Mouse (Mus musculus) ES-E14 (cell line): Measurements from ENCODE around the gene Bad. TPM values are rescaled to one million over a fixed set of nuclear protein-coding genes. Genes with fewer than 3 reads are reported as not detected.
A peak's percentile ranks its signal among the peaks of the same experiment; 100 is the strongest.

Experiments
- DNase-seq: peaks from one replicate; pipeline ENCODE4 v3.0.0-alpha.2; 2013; ENCODE audit warnings: low read depth, low spot score
- H3K27ac ChIP-seq: 2 replicates; pipeline ENCODE4 v1.5.1; 2012; ENCODE audit warnings: low read depth, mild to moderate bottlenecking, low read length, moderate library complexity, mixed read lengths; ENCODE audit not compliant: poor library complexity, insufficient read depth, severe bottlenecking
- H3K36me3 ChIP-seq: 2 replicates; pipeline ENCODE4 v1.6.1; 2012; ENCODE audit warnings: mild to moderate bottlenecking, low read length, moderate library complexity, mixed read lengths; ENCODE audit not compliant: control insufficient read depth, poor library complexity, insufficient read depth, severe bottlenecking
- H3K4me1 ChIP-seq, 2 experiments: fragments of 150-350 bp in 1 of 2; sonication (generic) in 1 of 2; 2 replicates each; pipeline ENCODE4 v1.6.1; 2012; ENCODE audit warnings: low read length in 2 of 2, mild to moderate bottlenecking in 1 of 2, mixed read lengths in 1 of 2; ENCODE audit not compliant: control insufficient read depth in 2 of 2, insufficient read depth in 2 of 2, poor library complexity in 1 of 2
- H3K4me3 ChIP-seq, 2 experiments: fragments of 150-350 bp in 1 of 2; sonication (generic) in 1 of 2; 2 replicates each; pipeline ENCODE4 v1.5.1; 2012; ENCODE audit warnings: low read length in 2 of 2, low read depth in 1 of 2, mild to moderate bottlenecking in 1 of 2, mixed read lengths in 1 of 2; ENCODE audit not compliant: insufficient read depth in 1 of 2, poor library complexity in 1 of 2, severe bottlenecking in 1 of 2
- H3K9ac ChIP-seq: 2 replicates; pipeline ENCODE4 v1.6.1; 2012; ENCODE audit warnings: low read depth, mild to moderate bottlenecking, low read length, mixed read lengths; ENCODE audit not compliant: poor library complexity, insufficient read depth, severe bottlenecking
- H3K9me3 ChIP-seq: fragments of 150-350 bp; sonication (generic); 2 replicates; pipeline ENCODE4 v1.6.1; 2012; ENCODE audit warnings: low read depth, mild to moderate bottlenecking, low read length; ENCODE audit not compliant: control insufficient read depth, insufficient read depth
- CHD2 ChIP-seq: IDR thresholded peaks from 2 replicates; pipeline ENCODE4 v1.6.1; 2014; ENCODE audit warnings: mild to moderate bottlenecking, low read depth, low read length, inconsistent platforms
- HCFC1 ChIP-seq: IDR thresholded peaks from 2 replicates; pipeline ENCODE4 v1.6.1; 2012; ENCODE audit warnings: low read length, inconsistent platforms, borderline replicate concordance; ENCODE audit not compliant: insufficient read depth
- MAFK ChIP-seq: IDR thresholded peaks from 2 replicates; pipeline ENCODE4 v1.6.1; 2014; ENCODE audit warnings: mild to moderate bottlenecking, low read depth, low read length, inconsistent platforms; ENCODE audit not compliant: insufficient read depth
- ZC3H11A ChIP-seq: IDR thresholded peaks from 2 replicates; pipeline ENCODE4 v1.6.1; 2012; ENCODE audit warnings: low read depth, mild to moderate bottlenecking, inconsistent platforms, low read length, borderline replicate concordance
- ZNF384 ChIP-seq: IDR thresholded peaks from 2 replicates; pipeline ENCODE4 v1.6.1; 2012; ENCODE audit warnings: low read depth, low read length, inconsistent platforms
- in situ Hi-C, 2 experiments: fragments of 600-800 bp; cut with MboI; formaldehyde crosslinking; loops; one replicate each; pipeline ENCODE4 v1.15.1; 2025; ENCODE audit warnings: low sequenced_read_pairs in 2 of 2, inconsistent platforms in 1 of 2; ENCODE audit not compliant: unreplicated experiment in 2 of 2
- total RNA-seq: library from RNA; depleted of rRNA; stranded (reverse); fragments of 300-350 nt; gene quantifications from 2 replicates; pipeline ENCODE4 v1.2.3, GENCODE M21; 2012

The Bad gene
- total RNA-seq, 1 experiment, result 22.9 TPM

DNA sequence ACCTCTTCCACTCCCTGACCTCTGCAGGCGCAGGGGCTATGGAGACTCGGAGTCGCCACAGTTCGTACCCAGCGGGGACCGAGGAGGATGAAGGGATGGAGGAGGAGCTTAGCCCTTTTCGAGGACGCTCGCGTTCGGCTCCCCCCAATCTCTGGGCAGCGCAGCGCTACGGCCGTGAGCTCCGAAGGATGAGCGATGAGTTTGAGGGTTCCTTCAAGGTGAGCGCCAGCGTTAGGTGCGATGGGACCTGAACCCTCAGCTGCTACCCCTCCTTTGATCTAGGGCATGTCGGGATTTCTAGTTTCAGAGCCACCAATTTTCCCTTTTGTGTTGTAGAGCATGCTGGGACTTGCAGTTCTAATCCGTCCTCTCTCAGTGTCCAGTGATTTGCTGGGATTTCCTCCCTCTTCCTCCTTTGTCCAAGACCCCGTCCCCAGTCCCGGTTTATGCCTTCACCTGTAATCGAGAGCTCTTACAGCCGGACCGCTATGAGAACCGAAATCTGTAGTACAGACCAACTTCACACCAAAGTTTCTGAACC lies 9.0 kb downstream of the Bad start:
- peaks cover 18% of the 10 kb centered on the region for H3K36me3 ChIP-seq
- in situ Hi-C loops, result no loop called here
- TF ChIP-seq HCFC1, result peak; percentile 85
- TF ChIP-seq ZNF384, result no peak
- peaks cover 0 to 22% of the 10 kb centered on the region in 2 experiments; a peak in 3 of 4 replicates for H3K4me1 ChIP-seq
- DNase-seq, result no peak
- no peaks in the 10 kb centered on the region for H3K9me3 ChIP-seq
- H3K9ac ChIP-seq, result peak overlapping the region; percentile 81
- H3K4me3 ChIP-seq, result peak overlapping the region; percentile 80
- peak overlapping the region; percentile 79; the same call in 1 of the 2 replicates for H3K27ac ChIP-seq

DNA sequence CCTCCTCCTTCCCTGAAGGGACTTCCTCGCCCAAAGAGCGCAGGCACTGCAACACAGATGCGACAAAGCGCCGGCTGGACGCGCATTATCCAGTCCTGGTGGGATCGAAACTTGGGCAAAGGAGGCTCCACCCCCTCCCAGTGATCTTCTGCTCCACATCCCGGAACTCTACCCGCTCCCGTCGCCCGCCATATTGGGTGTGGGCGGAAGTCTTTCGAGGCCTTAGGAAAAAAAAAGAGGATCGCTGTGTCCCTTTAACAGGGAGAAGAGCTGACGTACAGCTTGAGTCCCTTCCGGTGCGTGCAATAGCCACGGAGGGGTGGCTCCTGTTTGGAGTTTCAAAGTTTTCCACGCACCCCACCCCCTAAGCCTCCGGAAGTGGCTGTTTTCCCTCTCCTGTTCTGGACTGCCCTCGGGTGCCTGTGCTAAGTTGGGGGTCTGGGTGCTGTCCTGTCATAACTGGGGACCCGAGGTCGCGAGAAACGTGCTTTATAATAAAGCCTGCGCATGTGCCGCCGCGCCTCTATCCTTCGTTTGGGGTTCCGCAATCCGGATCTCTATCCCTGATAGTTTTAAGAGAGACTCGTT lies 9.8 kb downstream of the Bad start:
- TF ChIP-seq ZNF384 (peak; percentile 96), ZC3H11A (no peak), CHD2 (no peak), HCFC1 (peak; percentile 87), MAFK (no peak)
- Histone ChIP-seq H3K4me1 (peaks cover 0 to 25% of the 10 kb centered on the region in 2 experiments; a peak in 3 of 4 replicates), H3K9me3 (no peaks in the 10 kb centered on the region), H3K4me3 (peak overlapping the region; percentile 80), H3K27ac (peak overlapping the region; percentile 91), H3K36me3 (peaks cover 22% of the 10 kb centered on the region), H3K9ac (peak overlapping the region; percentile 82)
- in situ Hi-C loops, result no loop called here
- peak; percentile 80 for DNase-seq

DNA sequence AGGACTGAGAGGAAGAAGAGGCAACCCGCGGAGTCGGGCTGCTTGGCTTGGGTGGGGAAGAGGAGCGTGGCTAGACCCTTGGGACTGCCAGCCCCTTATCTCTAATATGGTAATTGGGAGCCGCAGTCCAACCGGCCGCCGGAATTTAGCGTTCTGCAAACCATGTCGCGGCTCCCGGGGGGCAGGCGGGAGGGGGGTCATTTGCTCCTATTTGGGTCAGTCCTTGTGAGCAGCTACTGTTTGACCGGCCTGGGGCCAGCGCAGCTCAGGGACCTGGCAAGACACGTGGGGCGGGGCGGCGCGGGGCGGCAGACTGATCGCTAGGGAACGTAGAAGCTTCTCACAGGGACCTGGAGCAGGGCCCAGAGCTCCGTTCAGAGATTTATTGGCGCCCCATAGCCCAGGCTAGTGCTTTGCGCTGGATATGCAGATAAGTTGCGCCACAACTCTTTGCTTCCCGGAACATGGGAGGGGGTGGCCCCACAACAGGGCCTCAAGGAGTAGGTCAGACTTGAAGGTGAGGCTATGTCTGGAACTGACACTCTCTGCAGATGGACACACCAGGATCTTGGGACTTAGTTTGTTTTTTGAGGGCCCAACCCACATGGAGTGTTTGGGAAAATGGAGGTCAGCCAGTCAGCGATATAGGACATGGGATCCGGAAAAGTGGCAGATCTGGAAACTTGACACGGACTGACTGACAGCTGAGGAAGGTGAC lies 10.5 kb downstream of the Bad start:
- Histone ChIP-seq H3K4me3 (peak overlapping the region; percentile 80), H3K4me1 (peaks cover 0 to 24% of the 10 kb centered on the region in 2 experiments; a peak in 3 of 4 replicates), H3K9ac (peak overlapping the region; percentile 82), H3K9me3 (no peaks in the 10 kb centered on the region), H3K36me3 (peaks cover 29% of the 10 kb centered on the region), H3K27ac (peak overlapping the region; percentile 91)
- in situ Hi-C loops, result no loop called here
- DNase-seq, result no peak
- no peak for TF ChIP-seq HCFC1
- TF ChIP-seq ZNF384, result no peak
- TF ChIP-seq MAFK, result no peak
- TF ChIP-seq CHD2, result no peak
- no peak for TF ChIP-seq ZC3H11A

DNA sequence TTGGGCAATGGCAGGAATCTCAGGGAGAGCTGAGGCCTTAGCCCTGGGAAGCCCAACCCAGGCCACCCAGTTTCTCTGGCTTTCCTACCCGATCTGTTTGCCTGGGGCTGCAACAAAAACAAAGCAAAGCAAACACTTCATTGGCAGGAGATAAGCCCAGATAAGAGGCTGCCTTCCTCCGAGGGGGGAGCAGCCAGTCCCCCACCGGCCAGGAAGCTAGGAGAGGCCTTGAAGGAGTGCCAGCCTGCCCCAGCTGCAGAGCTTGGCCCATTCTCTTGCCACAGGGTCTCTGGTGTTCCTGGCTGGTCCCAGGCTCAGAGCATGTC lies 11.0 kb downstream of the Bad start:
- Histone ChIP-seq H3K9me3 (no peaks in the 10 kb centered on the region), H3K4me1 (peaks cover 0 to 23% of the 10 kb centered on the region in 2 experiments; a peak in 3 of 4 replicates), H3K4me3 (peak overlapping the region; percentile 80; a peak in 3 of 4 replicates), H3K9ac (peak overlapping the region; percentile 82; the same call in 1 of the 2 replicates), H3K36me3 (peaks cover 34% of the 10 kb centered on the region), H3K27ac (peak overlapping the region; percentile 91; the same call in 1 of the 2 replicates)
- no peak for TF ChIP-seq ZNF384
- TF ChIP-seq ZC3H11A, result no peak
- no peak for TF ChIP-seq MAFK
- TF ChIP-seq CHD2, result no peak
- TF ChIP-seq HCFC1, result no peak
- in situ Hi-C loops, result no loop called here
- DNase-seq, result no peak
